Mouse (Mus musculus) cerebellum, postnatal 25 days (tissue): ENCODE measurements at regions not wholly inside any gene's neighbourhood (a gene's known extent, or its start where the extent isn't known, plus 50 kb on each side); places are given as distances from the start of the nearest gene placed in this dataset.
"Not testable (repeated sequence)": the region's sequence is repeated elsewhere in the genome, so short reads cannot be mapped to it uniquely, and the experiment has no call there.

Experiments used
- DNase-seq, 2 experiments: peaks; one replicate each; pipeline ENCODE4 v3.0.0; 2021; ENCODE audit warnings: mixed read lengths in 2 of 2

DNA sequence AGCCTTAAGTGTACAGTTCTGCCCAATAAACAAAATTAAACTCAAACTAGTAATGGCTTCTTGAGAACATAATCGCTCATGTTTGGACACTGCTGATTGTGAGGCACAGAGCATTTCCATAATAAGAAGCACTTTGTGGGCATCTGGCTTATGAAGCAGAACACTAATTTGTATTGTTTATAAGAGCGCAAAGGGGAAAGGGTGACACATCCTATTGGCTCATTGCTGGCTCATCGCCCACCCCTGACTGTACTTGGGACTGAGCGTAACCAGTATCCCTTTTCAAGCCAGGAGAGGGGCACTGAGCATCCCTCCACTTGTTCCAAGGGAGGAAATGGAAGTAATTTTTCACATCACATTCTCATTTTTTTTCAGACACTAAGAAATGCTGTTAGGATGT lies 288.0 kb downstream of the Sfmbt2 start:
- DNase-seq, result peak in 1 of 2 experiments; percentile 16

DNA sequence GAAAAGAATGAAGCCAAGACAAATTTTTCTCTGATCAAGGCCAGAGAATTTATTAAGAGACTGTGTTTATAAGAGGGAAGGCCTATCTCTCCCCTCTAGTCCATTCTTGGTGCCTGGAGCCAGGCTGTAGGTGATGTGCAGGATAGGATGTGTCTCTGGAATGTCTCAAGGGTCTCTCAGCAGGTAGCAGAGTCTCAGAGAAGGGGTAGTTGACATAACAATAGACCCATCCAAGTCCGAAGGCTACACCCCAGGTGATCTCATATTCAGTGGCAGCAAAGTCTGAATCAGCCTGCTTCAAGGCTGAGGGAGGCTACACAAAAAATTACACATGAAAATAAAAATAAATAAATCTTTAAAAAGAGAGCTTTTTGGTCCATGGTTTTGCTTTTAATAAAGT lies 297.6 kb downstream of the Sfmbt2 start:
- DNase-seq, result not testable (repeated sequence)

DNA sequence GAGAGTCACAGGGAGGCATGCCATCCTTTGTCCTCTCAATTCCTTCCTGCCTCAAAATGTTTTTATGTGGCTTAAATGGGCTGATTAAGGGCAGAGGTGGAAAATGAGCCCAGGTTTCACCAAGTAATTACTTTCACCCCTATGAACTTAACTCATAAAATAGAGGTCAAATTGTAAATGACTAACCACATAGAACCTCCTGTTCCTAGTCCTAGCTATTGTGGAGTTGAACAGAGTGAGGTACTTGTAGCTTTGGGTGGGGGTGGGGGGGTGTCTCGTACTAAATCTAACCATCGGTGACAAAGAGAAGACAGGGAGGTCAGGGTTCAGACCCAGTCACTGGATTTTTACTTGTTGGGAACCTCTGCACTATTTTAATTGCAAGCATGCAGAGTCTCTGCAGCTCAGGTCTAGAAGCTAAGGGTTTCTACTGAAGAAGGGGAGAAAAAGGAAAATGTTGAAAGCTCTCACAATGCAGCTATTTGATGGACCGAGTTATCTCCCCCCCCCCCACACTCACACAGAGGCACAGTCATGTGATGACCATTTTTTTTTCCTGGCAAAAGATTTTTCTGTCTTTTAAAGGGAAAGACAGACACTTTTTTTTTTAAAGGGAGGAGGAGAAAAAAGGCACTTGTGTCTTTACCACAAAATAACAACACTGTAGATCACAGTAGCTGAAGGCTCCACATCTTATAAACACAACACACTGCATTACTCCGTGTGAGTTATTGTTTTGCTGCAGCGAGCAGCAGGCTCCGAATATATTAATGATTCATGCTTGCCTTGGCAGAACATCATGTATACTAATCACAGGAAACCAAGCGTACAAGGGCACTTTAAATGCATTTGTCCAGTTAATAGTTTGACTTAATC lies 300.4 kb downstream of the Sfmbt2 start:
- DNase-seq, result no peak

DNA sequence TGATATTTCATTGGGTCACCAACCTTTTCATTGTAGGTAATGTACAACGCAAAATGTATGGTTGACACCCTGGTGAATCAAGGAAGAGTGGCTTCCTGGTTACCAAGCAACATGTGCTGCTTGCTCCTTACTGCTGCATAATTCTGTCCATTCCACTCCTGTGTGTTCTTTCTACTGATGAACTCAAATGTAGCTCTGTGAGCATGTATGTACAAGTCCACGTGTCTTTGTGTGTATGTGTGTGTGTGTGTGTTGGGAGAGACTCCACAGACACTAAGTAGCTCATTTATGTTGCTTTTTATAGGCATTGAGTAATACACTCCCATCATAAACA lies 301.0 kb downstream of the Sfmbt2 start:
- DNase-seq, result no peak

DNA sequence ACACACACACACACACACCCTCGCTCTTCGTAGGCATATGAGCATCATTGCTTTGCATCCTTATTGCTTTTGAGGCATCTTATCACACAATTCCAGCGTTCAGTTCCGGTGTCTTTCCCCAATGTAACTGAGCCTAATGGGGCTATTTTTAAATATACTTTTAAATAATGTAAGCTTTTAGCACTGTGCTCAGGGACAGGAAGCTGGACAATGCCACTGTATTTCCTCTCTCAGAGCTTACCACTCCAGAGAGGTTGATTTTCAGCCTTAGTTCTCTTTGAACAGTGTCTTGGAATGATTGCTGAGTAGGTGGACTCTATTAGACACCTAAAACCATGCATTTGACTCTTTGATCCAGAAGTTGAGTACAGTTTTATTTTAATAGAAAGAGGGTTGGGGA lies 301.9 kb downstream of the Sfmbt2 start:
- no peak for DNase-seq

DNA sequence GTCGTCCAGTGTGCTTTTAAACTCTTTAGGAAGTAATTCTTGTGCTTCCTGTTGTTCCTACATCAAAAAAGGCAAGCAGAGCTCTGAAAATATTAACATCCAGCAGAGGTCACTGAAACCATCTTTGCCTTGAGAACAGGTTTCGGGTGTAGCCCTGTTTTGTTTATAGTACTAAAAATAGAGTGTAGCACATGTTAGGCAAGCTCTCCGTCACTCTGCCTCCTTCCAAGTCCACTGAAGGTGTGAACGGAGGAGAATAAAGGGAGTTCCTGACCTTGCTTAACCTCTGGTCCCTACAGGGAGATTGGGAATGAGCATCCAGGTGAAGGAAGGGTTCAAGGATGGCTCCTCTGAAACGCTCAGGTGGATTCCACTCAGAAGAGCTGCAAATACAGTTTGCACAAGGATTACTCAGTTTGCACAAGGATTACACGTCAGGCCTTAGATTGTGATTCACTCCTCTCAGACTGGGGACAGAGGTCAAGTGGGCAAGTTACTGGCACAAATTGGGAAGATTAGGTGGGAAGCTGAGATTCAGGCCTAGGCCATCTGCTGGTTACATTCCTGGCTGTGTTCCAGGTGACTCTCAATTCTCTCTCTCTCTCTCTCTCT lies 304.5 kb downstream of the Sfmbt2 start:
- no peak for DNase-seq

DNA sequence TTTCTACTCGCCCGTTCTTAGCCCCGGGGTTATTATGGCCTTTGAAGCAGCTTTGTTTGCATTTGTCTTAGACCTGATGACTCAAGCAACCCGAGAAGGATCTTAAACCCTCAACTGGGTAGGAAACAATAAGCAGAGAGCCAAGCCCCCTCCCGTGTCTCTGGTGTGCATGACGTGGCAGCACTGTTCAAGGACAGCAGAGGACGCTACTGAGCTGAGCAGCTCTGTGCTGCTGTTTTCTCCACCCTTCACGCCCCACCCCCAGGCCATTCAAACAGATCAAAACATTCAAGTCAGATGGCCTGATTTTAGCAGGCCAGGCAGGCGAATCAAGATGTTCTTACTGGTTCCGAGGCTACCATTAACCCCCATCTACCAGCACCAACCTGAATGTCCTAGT lies 331.1 kb downstream of the Sfmbt2 start:
- DNase-seq, result peak; percentile 4 to 22

DNA sequence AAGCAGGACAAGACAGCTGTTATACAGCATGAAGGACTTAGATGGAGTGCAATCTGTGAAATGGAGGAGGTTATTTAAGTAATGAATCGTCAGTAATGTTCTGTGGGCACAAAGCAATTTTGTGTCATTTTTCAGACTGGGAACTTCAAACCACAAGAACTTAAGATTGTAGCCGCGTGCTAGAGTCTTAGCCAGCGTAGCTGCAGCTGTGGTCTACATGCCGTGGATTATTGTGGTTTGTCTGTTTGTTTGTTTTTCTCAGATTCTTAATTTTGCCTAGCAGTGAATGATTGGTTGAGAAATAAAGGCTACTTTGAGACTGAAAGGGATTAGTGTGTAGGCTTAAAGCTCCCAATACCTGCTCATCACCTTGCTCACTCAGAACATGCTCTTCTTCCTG lies 348.1 kb downstream of the Sfmbt2 start:
- DNase-seq, result no peak

DNA sequence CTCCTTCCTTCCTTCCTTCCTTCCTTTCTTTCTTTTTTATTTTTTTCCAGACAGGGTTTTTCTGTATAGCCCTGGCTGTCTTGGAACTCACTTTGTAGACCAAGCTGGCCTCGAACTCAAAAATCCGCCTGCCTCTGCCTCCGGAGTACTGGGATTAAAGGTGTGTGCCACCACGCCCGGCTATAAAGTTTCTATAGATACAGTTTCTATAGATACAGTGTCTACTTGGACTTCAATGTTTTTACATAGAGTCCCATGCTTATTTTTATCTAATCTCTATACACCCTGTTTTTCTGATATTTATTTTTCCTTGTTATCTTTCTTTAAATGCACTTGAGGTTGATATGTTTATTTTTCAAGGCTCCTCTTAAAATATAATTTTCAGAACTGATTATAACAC lies 364.0 kb downstream of the Sfmbt2 start:
- not testable (repeated sequence) for DNase-seq

DNA sequence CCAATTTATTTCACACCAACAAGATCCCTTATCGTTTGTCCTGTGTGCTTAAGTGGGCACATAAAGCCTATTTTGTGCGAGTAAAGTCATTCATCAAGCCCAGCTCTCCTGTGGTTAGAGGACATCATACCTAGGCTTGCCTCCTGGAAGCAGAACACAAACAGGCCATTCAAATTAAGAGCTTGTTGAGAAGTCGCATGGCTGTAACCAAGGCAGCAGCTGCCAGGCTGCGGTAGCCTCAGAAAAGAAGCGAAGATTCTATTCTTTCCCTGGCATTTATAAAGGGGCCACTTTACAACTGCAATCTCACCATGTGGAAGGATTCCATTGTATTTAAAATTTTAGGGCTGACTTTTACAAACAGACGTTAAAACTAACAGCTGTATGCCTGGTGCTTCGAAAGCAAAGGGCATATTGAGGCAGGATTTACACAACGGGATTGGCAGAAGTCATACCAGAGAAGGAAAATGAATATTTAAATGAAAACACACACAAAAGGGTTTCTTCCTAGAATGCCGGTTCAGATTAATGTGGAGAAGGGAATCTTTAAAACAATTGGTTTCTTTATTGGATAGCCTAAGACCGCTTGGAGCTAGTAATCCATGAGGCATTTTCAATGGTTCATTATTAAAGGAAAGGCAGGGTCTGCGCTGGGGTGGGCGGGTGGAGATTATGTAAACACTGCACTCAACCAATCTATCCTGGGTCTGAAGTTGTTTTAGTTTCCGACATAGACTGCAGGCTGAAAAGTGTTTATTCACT lies 366.6 kb downstream of the Sfmbt2 start:
- DNase-seq, result no peak

DNA sequence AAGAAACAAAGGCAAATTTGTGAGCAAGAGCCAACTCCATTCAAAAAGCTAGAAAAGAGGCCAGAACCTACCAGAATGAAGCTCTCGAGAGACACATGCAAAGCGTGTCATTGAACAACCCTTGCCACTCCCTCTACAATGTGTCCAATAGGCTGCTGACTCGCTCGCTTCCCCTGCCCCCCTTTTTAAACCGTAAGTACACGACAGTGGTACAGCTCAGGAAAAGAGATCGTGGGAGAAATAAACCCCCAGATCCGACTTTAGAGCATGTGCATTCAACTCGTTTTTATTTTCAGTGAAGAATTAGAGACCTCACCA lies 367.1 kb downstream of the Sfmbt2 start:
- DNase-seq, result peak in 1 of 2 experiments; percentile 4

DNA sequence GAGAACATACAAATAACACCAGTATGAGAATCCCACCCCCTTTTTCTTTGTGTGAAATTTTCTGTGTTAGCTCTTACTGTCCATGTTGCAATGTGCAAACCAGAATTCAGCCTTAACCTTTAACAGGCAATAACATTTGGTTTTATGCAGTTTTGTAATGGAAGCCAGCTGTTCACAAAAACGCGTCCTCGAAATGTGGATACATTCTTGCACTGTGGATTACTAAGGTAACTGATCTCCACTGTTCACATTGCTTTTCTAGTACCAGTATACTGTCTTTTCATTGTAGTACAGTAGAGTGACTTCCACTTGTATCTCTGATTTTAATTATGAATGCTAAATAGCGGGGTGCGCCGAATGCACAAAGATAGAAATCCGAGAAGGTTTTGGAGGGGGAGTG lies 374.8 kb downstream of the Sfmbt2 start:
- DNase-seq, result no peak

DNA sequence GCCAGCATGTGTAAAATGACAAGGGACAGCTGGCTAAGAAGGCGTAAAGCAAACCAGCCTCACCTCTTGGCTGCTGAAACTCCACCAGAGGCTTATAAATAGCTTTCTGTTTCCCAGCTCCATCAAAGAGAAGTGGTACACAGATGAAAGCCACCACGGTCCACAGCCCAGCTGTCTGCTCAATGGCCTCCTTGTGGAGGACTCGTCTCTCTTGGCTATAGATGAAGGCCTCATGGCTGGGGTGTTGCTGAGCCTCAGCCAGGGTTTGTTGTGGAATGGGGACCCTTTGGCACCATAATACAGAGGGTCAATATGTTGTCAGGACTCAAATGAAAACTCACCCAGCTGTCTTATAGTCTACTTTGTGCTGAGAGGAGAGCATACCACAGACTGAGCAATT lies 385.1 kb downstream of the Sfmbt2 start:
- no peak for DNase-seq

DNA sequence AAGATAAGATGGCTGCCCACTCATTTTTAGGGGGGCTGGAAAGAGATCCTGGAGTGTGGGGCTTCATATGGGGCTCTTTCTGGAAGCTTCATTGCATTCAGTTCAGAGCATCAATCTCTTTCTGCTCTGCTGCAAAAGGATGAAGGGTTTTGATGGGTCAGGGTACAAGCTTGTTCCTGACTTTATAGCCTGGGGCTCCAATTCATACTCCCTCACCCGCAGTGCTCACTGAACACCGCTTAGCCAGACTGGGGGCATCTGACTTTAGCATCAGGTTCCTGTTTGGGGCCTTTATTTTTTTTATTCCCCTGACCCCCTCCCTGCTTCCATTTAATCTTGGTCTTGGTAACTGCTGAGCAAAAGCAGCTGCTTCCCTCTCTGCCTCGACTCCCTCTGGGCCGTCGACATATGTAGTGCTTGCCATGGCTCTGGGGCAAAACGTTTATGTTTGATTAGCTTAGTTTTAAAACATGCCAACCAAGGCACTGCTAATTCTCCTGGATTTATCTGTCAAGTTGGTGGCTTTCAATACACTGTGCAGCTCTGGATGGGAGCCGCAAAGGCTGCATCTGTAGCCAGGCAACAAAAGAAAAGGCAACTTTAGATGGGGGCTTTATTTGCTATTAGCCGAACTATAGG lies 387.0 kb downstream of the Sfmbt2 start:
- DNase-seq, result no peak

DNA sequence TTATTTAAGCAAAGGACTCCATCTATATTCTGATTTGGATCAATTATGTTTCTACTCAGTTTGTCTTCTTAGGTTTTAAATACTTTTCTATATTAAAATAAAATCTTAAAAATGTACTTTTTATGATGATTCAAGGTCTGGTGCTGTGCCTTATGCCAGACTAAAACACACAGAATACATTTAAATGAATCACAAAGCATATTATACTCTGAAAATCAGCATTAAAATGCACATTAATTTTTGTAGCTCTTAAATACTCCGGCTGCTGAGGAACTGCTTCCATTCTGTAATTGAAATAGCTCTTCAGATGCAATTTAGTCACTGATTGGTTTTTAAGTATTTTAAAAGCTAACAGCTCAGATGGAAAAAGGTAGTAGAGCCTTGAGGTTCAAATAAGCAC lies 387.6 kb downstream of the Sfmbt2 start:
- no peak for DNase-seq

DNA sequence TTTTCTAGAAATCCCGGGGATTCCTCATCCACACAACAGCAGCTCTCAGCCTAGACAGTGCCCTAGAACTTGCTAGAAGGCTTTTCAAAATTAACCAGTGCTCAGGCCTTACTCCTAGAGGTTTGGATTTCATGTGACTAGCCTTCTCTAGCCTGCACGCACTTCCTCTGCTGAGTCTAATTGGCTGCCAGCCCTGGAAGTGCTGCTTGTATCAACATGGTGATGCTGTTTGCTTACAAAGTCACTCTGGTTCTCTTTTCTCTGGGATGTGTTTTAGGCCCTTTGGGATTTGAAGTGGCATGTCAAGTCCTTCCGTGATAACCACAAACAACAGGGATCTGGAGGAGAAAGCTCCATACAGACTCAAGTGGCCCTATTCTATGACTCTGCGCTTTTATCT lies 391.9 kb downstream of the Sfmbt2 start:
- DNase-seq, result no peak

DNA sequence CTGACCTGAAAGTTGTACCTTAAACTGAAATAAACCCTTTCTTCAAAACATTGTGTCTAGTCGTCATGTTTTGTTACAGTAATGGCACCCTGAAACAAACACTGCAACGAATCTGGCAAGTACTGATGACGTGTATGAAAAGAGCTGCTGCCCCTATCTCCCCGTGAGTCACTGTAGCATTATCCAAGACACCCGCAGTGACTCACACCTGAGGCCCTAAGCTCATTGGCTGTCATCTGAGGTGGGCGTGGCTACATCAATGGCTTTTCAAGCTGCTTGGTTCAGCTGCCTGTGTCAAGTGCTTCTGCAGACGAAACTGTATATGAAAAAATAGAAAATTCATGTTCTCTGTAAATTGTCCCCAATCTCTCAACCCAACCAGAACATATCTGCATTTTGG lies 388.8 kb upstream of the Prkcq start:
- DNase-seq, result no peak

DNA sequence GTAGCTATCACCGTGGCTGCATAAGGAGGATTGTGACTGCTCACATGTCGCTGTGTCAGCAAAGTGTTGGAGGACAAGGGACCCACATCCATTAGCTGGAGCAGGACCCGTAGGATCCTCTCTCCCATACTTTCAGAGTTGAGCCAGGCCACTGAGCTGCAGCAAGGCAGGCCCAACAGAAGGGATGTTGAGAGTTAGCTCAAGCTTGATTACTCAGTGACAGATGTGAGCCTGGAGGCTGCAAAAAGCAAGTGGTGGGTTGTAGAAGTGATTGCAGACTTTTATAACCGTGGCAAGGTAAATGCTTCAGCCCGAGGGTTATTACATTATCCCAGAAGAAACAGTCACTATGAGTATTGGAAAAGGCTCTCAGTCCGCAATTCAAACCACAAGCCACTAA lies 388.3 kb upstream of the Prkcq start:
- no peak for DNase-seq

DNA sequence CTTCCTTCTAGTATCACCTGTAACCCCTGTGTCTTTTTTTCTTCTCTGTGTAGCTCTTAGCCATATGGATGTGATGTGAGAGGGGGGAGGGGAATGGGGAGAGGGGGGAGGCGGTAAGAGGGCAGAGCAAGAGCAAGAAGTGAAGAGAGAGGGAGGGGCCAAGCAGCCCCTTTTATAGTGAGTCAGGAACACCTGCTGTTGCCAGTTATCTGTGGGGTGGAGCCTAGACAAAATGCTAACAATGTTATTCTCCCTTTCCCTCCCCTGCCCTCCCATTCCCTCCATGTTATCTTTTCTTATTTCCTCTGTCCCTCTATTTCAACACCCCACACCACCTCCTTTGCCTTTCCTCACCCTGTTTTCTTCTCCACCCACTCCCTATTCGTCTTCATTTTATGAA lies 387.6 kb upstream of the Prkcq start:
- no peak for DNase-seq

DNA sequence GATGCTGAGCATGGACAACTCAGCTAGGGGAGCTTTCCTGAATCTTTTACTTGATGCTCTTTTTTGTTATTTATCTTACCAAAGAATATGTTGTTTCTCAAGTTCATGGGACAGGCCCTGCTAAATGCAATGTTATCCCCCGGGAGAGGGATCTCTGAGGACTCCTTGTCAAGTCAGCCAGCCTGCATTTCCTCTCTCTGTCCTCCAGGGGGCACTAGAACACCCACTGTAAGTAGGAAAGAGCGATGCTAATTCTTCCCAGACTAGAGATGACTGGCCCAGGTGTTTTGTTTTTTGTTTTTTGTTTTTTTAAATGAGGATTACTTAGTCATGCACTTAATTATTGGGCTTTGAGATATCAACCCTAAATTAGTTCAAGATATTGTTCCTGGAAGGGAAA lies 386.8 kb upstream of the Prkcq start:
- peak; percentile 46 to 64 for DNase-seq

DNA sequence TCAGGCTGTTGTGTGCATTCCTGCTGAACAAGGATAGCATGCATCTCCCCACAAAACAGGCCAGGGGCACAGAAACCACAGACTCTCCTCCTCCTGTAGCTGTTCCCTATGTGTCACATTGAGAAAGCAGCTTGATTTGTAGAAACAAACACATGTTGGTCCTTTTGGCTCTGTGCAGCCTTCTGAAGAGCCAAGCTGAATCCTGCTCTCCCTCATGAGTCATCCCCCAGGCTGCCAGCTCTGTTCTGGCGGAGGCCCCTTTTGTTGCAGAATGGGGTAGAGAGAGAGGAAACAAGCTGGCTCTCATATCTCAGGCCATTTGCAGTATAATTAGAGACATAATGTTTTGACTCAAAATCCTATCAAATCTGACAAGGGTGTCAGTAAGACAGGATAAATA lies 383.4 kb upstream of the Prkcq start:
- peak; percentile 79 to 85 for DNase-seq

DNA sequence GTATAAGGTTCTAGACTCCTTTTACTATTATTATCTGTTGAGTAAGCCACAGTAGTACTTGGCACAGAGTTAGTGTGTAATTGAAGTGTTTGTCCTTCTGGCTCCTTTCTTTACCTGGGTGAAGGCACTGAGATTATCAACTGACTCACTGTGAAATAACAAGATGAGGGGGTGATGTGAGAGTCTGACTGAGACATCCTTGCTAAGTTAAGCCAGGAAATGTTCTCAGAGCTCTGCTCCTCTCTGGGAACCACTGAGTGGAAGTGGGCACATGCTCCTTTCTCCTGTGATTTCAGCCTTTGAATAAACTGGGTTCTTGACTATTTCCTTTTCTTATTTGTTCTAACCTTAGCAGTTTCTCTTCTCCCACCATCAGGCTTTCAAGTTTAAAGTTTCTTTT lies 380.7 kb upstream of the Prkcq start:
- DNase-seq, result no peak

DNA sequence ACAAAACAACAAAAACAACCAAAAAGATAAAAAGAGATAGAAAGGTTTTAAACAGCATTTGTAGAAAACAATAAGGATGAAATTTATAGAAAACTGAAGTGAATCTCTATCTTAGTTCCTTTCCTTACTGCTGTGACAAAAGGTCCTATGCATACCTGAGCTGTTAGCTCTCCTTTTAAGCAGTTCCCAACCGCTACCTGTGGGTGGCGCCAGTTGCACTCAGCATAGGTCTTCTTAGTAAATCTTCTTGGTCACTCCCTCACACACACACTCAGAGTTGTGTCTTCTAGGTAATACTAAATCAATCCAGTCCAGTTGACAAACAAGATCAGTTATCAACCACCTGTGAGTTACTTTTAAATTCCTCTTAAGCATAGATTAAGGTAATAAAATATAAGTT lies 355.5 kb upstream of the Prkcq start:
- peak in 1 of 2 experiments; percentile 6 for DNase-seq
